Mouse (Mus musculus) midbrain, embryonic 12.5 days (tissue): ENCODE data around the gene Parm1. TPM values are rescaled to one million over a fixed set of nuclear protein-coding genes. Genes with fewer than 3 reads are reported as not detected.
A peak's percentile ranks its signal among the peaks of the same experiment; 100 is the strongest.

Experiments used
- ATAC-seq: fragments of 200-750 bp; cut with Nextera tagmentation; 2 replicates; pipeline ENCODE4 v1.8.0; 2017; ENCODE audit warnings: low read depth, moderate TSS enrichment, moderate library complexity; ENCODE audit not compliant: low FRiP score
- H3K27ac ChIP-seq: fragments of 300-500 bp; sonication (generic); replicated peaks from 2 replicates; pipeline ENCODE4 v1.5.1; 2016; ENCODE audit warnings: mild to moderate bottlenecking
- H3K27me3 ChIP-seq: fragments of 300-500 bp; sonication (generic); 2 replicates; pipeline ENCODE4 v1.6.1; 2016; ENCODE audit warnings: mild to moderate bottlenecking
- H3K36me3 ChIP-seq: fragments of 300-500 bp; sonication (generic); 2 replicates; pipeline ENCODE4 v1.6.1; 2016
- H3K4me1 ChIP-seq: fragments of 300-500 bp; sonication (generic); 2 replicates; pipeline ENCODE4 v1.6.1; 2016
- H3K4me2 ChIP-seq: fragments of 300-500 bp; sonication (generic); replicated peaks from 2 replicates; pipeline ENCODE4 v1.6.1; 2016; ENCODE audit warnings: mild to moderate bottlenecking, moderate library complexity
- H3K4me3 ChIP-seq: fragments of 300-500 bp; sonication (generic); 2 replicates; pipeline ENCODE4 v1.5.1; 2016; ENCODE audit warnings: mild to moderate bottlenecking
- H3K9ac ChIP-seq: fragments of 300-500 bp; sonication (generic); replicated peaks from 2 replicates; pipeline ENCODE4 v1.6.1; 2016; ENCODE audit warnings: mild to moderate bottlenecking, moderate library complexity
- H3K9me3 ChIP-seq: fragments of 300-500 bp; sonication (generic); 2 replicates; pipeline ENCODE4 v1.6.1; 2016; ENCODE audit warnings: mild to moderate bottlenecking
- WGBS: fragments of 180-500 bp; shearing (Covaris S2); methylation state at CpG from one replicate; pipeline ENCODE4 v1.1.7; 2016; 5-methylcytosine and 5-hydroxymethylcytosine counted together
- polyA plus RNA-seq: library from polyadenylated mRNA; unstranded; fragments of >200 nt; fragmentation: Nextera tagmentation; extraction: Ambion mirVana; gene quantifications from 2 replicates; pipeline ENCODE4 v1.2.1, GENCODE M21; 2016

Parm1 gene
- polyA plus RNA-seq = 9.3 and 10.7 TPM in 2 replicates

- Histone ChIP-seq H3K4me1 (peaks cover 20% of the 10 kb centered on the region), H3K4me2 (peak within 1 kb of the TSS; percentile 98), H3K9me3 (no peaks in the 10 kb centered on the region), H3K4me3 (peak within 1 kb of the TSS; percentile 51), H3K27ac (no peak within 1 kb of the TSS), H3K27me3 (peaks cover 20% of the 10 kb centered on the region), H3K9ac (peak within 1 kb of the TSS; percentile 59), H3K36me3 (no peaks in the 10 kb centered on the region)
- WGBS = under 1% methylated on average over 44 of the region's 48 CpGs
- peak; percentile 99 for ATAC-seq
Measured at GRCm38 (mm10) chr5:91517480-91518301, at the start of gene Parm1. Gene Parm1 (plus strand): TSS chr5:91517615.

DNA sequence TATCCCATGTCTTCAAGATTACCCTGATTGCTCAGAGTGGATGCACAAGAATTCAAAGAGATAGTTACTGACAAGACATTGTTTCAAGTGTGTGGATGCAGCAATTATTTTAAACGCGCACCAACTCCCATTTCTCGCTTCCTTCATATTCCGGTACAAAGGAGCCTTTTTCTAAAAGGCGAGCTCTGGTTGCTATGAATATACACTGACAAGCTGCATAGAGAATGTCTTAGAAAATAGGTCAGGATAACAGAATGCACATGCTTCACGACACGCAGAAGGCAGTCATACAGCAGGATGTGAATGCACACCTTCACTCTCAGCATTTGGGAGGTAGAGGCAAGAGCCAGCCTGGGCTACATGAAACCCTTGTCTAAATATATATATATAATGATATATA lies 42.2 kb upstream of the Parm1 start:
- Histone ChIP-seq H3K36me3 (no peaks in the 10 kb centered on the region), H3K4me2 (no peak overlapping the region), H3K4me1 (no peaks in the 10 kb centered on the region), H3K9me3 (no peaks in the 10 kb centered on the region), H3K27ac (no peak overlapping the region), H3K4me3 (no peak overlapping the region), H3K27me3 (no peaks in the 10 kb centered on the region), H3K9ac (no peak overlapping the region)
- no peak for ATAC-seq
- 96% methylated on average over 7 of the region's 7 CpGs for WGBS

DNA sequence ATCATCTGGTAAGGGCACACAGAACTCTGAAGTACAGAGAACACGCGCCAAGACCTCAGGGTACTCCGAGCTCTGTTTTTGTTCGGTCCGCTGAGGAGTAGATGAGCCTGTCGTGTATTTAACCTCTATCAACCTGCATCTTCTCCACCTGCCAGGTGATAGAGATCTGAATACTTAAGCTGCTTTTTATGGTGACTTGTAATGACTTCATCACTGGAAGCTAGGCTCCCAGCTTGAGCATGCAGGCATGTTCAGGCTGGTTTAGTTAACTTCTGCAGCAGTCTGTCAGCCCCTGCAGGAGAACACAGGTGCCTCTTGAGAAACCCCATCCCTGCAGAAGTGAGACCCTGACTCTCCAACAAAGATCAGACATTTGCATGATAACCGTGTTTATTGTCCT lies 40.6 kb upstream of the Parm1 start:
- H3K9ac ChIP-seq = no peak overlapping the region
- no peaks in the 10 kb centered on the region for H3K9me3 ChIP-seq
- H3K4me2 ChIP-seq = no peak overlapping the region
- no peak for ATAC-seq
- no peak overlapping the region for H3K27ac ChIP-seq
- no peaks in the 10 kb centered on the region for H3K27me3 ChIP-seq
- no peaks in the 10 kb centered on the region for H3K36me3 ChIP-seq
- WGBS = 85% methylated on average over 7 of the region's 7 CpGs
- no peaks in the 10 kb centered on the region for H3K4me1 ChIP-seq
- no peak overlapping the region for H3K4me3 ChIP-seq

DNA sequence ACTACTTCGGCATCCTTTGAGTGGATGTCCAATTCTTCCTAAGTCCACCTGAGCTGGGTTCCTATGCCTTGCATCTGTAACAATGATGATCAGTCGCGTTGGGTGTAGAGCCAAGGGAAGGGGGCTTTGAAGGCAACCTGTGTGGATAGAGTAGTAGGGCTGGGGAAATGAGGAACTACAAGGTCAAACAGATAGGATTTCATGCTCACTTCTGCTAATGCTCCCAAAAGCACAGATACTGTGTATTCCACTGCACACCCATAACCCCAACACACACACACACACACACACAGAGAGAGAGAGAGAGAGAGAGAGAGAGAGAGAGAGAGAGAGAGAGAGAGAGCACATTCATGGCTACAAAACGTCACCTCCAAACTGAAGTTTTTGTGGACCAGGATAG lies 38.7 kb upstream of the Parm1 start:
- no peak overlapping the region for H3K27ac ChIP-seq
- H3K4me2 ChIP-seq = no peak overlapping the region
- no peaks in the 10 kb centered on the region for H3K27me3 ChIP-seq

GRCm38 (mm10) chr5:91480129-91480528 lies 37.3 kb upstream of the Parm1 start:
- no peak overlapping the region for H3K4me2 ChIP-seq
- H3K27ac ChIP-seq = no peak overlapping the region
- no peak for ATAC-seq
- H3K4me3 ChIP-seq = no peak overlapping the region
- no peak overlapping the region for H3K9ac ChIP-seq
- no peaks in the 10 kb centered on the region for H3K9me3 ChIP-seq
- H3K36me3 ChIP-seq = no peaks in the 10 kb centered on the region
- 69% methylated on average over 1 of the region's 1 CpGs for WGBS
- H3K27me3 ChIP-seq = no peaks in the 10 kb centered on the region
- no peaks in the 10 kb centered on the region for H3K4me1 ChIP-seq

More for the DNA sequence above, 38.7 kb upstream of the Parm1 start:
- H3K36me3 ChIP-seq = no peaks in the 10 kb centered on the region
- no peaks in the 10 kb centered on the region for H3K4me1 ChIP-seq
- H3K9ac ChIP-seq = no peak overlapping the region
- 87% methylated on average over 4 of the region's 4 CpGs for WGBS
- no peaks in the 10 kb centered on the region for H3K9me3 ChIP-seq
- ATAC-seq = no peak
- H3K4me3 ChIP-seq = no peak overlapping the region

- no peak for ATAC-seq
- no peak overlapping the region for H3K9ac ChIP-seq
- H3K27ac ChIP-seq = no peak overlapping the region
- 90% methylated on average over 1 of the region's 1 CpGs for WGBS
- H3K27me3 ChIP-seq = no peaks in the 10 kb centered on the region
- H3K4me1 ChIP-seq = no peaks in the 10 kb centered on the region
- H3K4me3 ChIP-seq = no peak overlapping the region
- no peaks in the 10 kb centered on the region for H3K36me3 ChIP-seq
- no peaks in the 10 kb centered on the region for H3K9me3 ChIP-seq
- no peak overlapping the region for H3K4me2 ChIP-seq
Measured at GRCm38 (mm10) chr5:91484324-91484723, 33.1 kb upstream of the Parm1 start.

DNA sequence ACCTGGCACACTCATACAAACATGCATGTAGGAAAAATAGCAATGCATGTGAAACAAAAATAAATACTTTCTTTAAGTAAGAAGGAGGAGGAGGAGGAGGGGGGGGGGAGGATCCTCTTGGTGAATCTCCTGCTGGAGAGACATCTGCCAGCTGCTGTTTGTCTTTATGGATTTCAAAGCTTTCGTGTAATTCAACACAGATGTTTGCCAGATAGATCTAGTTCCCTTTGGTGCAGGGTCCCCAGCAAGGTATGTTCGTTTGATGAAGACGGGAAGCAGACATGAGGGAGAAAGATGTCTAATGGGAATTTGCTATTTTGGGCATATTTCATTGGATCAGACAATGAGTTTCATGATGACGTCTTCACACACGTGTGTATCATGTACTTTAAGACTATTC lies 23.0 kb upstream of the Parm1 start:
- WGBS = 70% methylated on average over 5 of the region's 5 CpGs
- no peak overlapping the region for H3K4me2 ChIP-seq

GRCm38 (mm10) chr5:91501361-91501760 lies 16.1 kb upstream of the Parm1 start:
- no peak overlapping the region for H3K9ac ChIP-seq
- no peak overlapping the region for H3K4me3 ChIP-seq
- H3K4me1 ChIP-seq = no peaks in the 10 kb centered on the region
- no peak for ATAC-seq
- WGBS = 87% methylated on average over 1 of the region's 1 CpGs
- no peak overlapping the region for H3K4me2 ChIP-seq
- H3K27ac ChIP-seq = no peak overlapping the region
- no peaks in the 10 kb centered on the region for H3K36me3 ChIP-seq
- H3K27me3 ChIP-seq = no peaks in the 10 kb centered on the region
- H3K9me3 ChIP-seq = no peaks in the 10 kb centered on the region

More for the DNA sequence above, 23.0 kb upstream of the Parm1 start:
- ATAC-seq = no peak
- Histone ChIP-seq H3K9me3 (no peaks in the 10 kb centered on the region), H3K4me3 (no peak overlapping the region), H3K9ac (no peak overlapping the region), H3K27ac (no peak overlapping the region), H3K4me1 (no peaks in the 10 kb centered on the region), H3K27me3 (no peaks in the 10 kb centered on the region), H3K36me3 (no peaks in the 10 kb centered on the region)

DNA sequence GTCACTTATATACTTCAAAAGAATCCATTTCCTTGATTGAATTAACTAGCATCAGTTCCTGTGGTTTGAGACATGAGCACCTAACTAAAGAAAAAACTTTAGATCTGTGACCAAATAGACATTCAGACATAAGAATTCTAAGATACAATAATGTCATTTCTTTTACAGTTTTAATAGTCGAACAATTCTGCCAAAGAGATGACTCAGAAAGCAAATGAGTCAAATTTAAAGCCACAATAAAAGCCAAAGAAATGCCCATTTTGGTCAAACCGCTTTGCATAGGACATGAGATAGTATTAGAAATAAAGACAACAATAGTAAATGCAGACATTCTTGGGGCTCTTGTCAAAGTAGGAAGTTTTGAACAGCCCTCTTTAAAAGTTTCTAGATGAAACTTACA lies 15.0 kb upstream of the Parm1 start:
- H3K4me1 ChIP-seq = no peaks in the 10 kb centered on the region
- no peak for ATAC-seq
- H3K27ac ChIP-seq = no peak overlapping the region
- H3K9me3 ChIP-seq = no peaks in the 10 kb centered on the region
- no peaks in the 10 kb centered on the region for H3K36me3 ChIP-seq
- H3K9ac ChIP-seq = no peak overlapping the region
- no peak overlapping the region for H3K4me3 ChIP-seq
- 95% methylated on average over 2 of the region's 2 CpGs for WGBS
- H3K4me2 ChIP-seq = no peak overlapping the region
- no peaks in the 10 kb centered on the region for H3K27me3 ChIP-seq

- Histone ChIP-seq H3K9me3 (no peaks in the 10 kb centered on the region), H3K4me3 (no peak overlapping the region), H3K9ac (no peak overlapping the region), H3K4me2 (no peak overlapping the region), H3K27me3 (no peaks in the 10 kb centered on the region), H3K36me3 (no peaks in the 10 kb centered on the region), H3K4me1 (no peaks in the 10 kb centered on the region; the same call in 1 of the 2 replicates), H3K27ac (no peak overlapping the region)
- ATAC-seq = no peak
- 62% methylated on average over 5 of the region's 5 CpGs for WGBS
Measured at GRCm38 (mm10) chr5:91504320-91504922, 13.0 kb upstream of the Parm1 start.

- Histone ChIP-seq H3K27me3 (peaks cover 20% of the 10 kb centered on the region), H3K4me1 (peaks cover 20% of the 10 kb centered on the region), H3K27ac (no peak overlapping the region), H3K9me3 (no peaks in the 10 kb centered on the region), H3K4me2 (peak overlapping the region; percentile 98), H3K36me3 (no peaks in the 10 kb centered on the region), H3K4me3 (peak overlapping the region; percentile 51), H3K9ac (no peak overlapping the region)
- WGBS = 17% methylated on average over 6 of the region's 6 CpGs
- ATAC-seq = no peak
Measured at GRCm38 (mm10) chr5:91517077-91517476, 338 bp upstream of the Parm1 start.

- 3% methylated on average over 16 of the region's 16 CpGs for WGBS
- Histone ChIP-seq H3K9ac (peak overlapping the region; percentile 59), H3K4me3 (peak overlapping the region; percentile 51), H3K27me3 (peaks cover 20% of the 10 kb centered on the region), H3K4me2 (peak overlapping the region; percentile 98), H3K4me1 (peaks cover 20% of the 10 kb centered on the region), H3K9me3 (no peaks in the 10 kb centered on the region), H3K27ac (no peak overlapping the region), H3K36me3 (no peaks in the 10 kb centered on the region)
- ATAC-seq = no peak
Measured at GRCm38 (mm10) chr5:91518302-91518790, 931 bp downstream of the Parm1 start.
